Mouse (Mus musculus) lung, postnatal 0 days (tissue): ENCODE data around the gene Pbp2. TPM values are rescaled to one million over a fixed set of nuclear protein-coding genes. Genes with fewer than 3 reads are reported as not detected.

Experiments
- ATAC-seq: fragments of 200-750 bp; cut with Nextera tagmentation; 2 replicates; pipeline ENCODE4 v1.8.0; 2017; ENCODE audit warnings: moderate library complexity
- DNase-seq: peaks from one replicate; pipeline ENCODE4 v3.0.0-alpha.2; 2016; ENCODE audit warnings: low spot score
- H3K27ac ChIP-seq: fragments of 300-500 bp; sonication (generic); 2 replicates; pipeline ENCODE4 v1.5.1; 2014; ENCODE audit warnings: antibody characterized with exemption, mild to moderate bottlenecking, low read length, mixed read lengths
- H3K27me3 ChIP-seq: fragments of 300-500 bp; sonication (generic); replicated peaks from 2 replicates; pipeline ENCODE4 v1.6.1; 2014; ENCODE audit warnings: low read length, mixed read lengths; ENCODE audit not compliant: insufficient read depth
- H3K36me3 ChIP-seq: fragments of 300-500 bp; sonication (generic); 2 replicates; pipeline ENCODE4 v1.6.1; 2014; ENCODE audit warnings: low read length, mixed read lengths; ENCODE audit not compliant: insufficient read depth
- H3K4me1 ChIP-seq: fragments of 300-500 bp; sonication (generic); 2 replicates; pipeline ENCODE4 v1.6.1; 2014; ENCODE audit warnings: antibody characterized with exemption, low read depth, low read length, mixed read lengths; ENCODE audit not compliant: insufficient read depth
- H3K4me2 ChIP-seq: fragments of 300-500 bp; sonication (generic); replicated peaks from 2 replicates; pipeline ENCODE4 v1.6.1; 2014; ENCODE audit warnings: low read depth, mild to moderate bottlenecking, low read length, moderate library complexity, mixed read lengths
- H3K4me3 ChIP-seq: fragments of 300-500 bp; sonication (generic); 2 replicates; pipeline ENCODE4 v1.5.1; 2014; ENCODE audit warnings: low read depth, low read length
- H3K9ac ChIP-seq: fragments of 300-500 bp; sonication (generic); replicated peaks from 2 replicates; pipeline ENCODE4 v1.6.1; 2014; ENCODE audit warnings: low read depth, mild to moderate bottlenecking
- H3K9me3 ChIP-seq: fragments of 300-500 bp; sonication (generic); 2 replicates; pipeline ENCODE4 v1.6.1; 2016; ENCODE audit warnings: low read length, mixed read lengths
- CTCF ChIP-seq: IDR thresholded peaks from 2 replicates; pipeline ENCODE4 v1.5.1; 2016; ENCODE audit warnings: antibody characterized with exemption, mild to moderate bottlenecking
- EP300 ChIP-seq: IDR thresholded peaks from 2 replicates; pipeline ENCODE4 v1.6.1; 2016; ENCODE audit warnings: antibody characterized with exemption, mild to moderate bottlenecking, control low read depth
- WGBS: fragments of 180-500 bp; shearing (Covaris S2); extraction: QIAGEN DNeasy Blood & Tissue Kit; methylation state at CpG from one replicate; pipeline ENCODE4 v1.1.7; 2014; 5-methylcytosine and 5-hydroxymethylcytosine counted together
- polyA plus RNA-seq: library from polyadenylated mRNA; unstranded; fragments of >200 nt; fragmentation: Nextera tagmentation; extraction: Ambion mirVana; gene quantifications from 2 replicates; pipeline ENCODE4 v1.2.1, GENCODE M21; 2015

Pbp2 gene
- polyA plus RNA-seq, 1 experiment from 2014 or later = 0.42 TPM

- 59% methylated on average over 5 of the region's 5 CpGs for WGBS
- DNase-seq (peak; percentile 51), ATAC-seq (peak; percentile 35; the same call in 1 of the 2 replicates)
- Histone ChIP-seq H3K36me3 (no peaks in the 10 kb centered on the region), H3K27ac (no peak overlapping the region), H3K9me3 (no peaks in the 10 kb centered on the region), H3K4me3 (no peak overlapping the region), H3K4me2 (no peak overlapping the region), H3K9ac (no peak overlapping the region), H3K27me3 (no peaks in the 10 kb centered on the region), H3K4me1 (peaks cover 6% of the 10 kb centered on the region; the same call in 1 of the 2 replicates)
- TF ChIP-seq EP300 (peak; percentile 67), CTCF (no peak)
These were observed 1.8 kb upstream of the Pbp2 start for GRCm38 (mm10) chr6:135312038-135312437.

DNA sequence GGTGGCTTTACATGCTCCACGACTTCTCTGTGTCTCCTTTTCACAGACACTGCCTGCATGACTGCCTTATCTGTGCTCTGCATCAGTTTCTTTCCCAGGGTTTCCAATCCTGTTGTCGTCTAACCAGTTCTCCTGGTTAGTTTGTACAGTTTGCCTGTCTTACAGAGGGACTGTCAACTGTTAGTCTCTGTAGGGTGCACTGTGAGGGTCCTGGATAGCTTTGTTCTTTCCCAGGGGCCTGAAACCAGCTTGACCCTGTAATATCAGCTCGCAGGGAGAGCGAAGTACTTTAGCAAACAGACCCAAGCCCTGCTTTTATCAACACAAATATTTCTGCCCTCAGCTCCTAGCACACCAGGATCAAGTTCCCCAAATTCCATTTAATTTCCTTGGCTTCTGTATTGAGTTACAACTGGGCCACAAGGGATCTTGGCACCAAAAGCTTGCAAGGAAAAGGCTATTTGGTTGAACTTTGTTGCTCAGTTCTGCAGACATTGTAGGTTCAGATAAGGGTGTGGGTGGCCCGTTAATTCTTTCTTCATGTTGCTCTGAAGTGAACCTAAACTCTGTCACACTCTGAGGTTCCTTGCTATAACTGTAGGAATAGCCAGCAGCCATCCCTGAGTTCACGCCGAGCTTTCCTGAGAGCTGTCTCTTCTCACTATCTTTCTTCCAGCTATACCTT, 5.5 kb downstream of the Pbp2 start:
- no peak for ATAC-seq
- Histone ChIP-seq H3K27ac (peak overlapping the region; percentile 66; the same call in 1 of the 2 replicates), H3K4me1 (peaks cover 12% of the 10 kb centered on the region; the same call in 1 of the 2 replicates), H3K9me3 (no peaks in the 10 kb centered on the region), H3K4me3 (no peak overlapping the region), H3K27me3 (no peaks in the 10 kb centered on the region), H3K4me2 (no peak overlapping the region), H3K9ac (no peak overlapping the region), H3K36me3 (no peaks in the 10 kb centered on the region)
- DNase-seq = no peak
- 36% methylated on average over 7 of the region's 7 CpGs for WGBS
- TF ChIP-seq CTCF = no peak
- peak; percentile 36; the same call in 1 of the 2 replicates for TF ChIP-seq EP300

- TF ChIP-seq EP300 (peak; percentile 65), CTCF (no peak)
- H3K4me3 ChIP-seq = no peak overlapping the region
- 35% methylated on average over 10 of the region's 10 CpGs for WGBS
- no peaks in the 10 kb centered on the region for H3K27me3 ChIP-seq
- peaks cover 12% of the 10 kb centered on the region; the same call in 1 of the 2 replicates for H3K4me1 ChIP-seq
- H3K27ac ChIP-seq = no peak overlapping the region
- peak; percentile 81 for DNase-seq
- peak; percentile 61 for ATAC-seq
- H3K9ac ChIP-seq = no peak overlapping the region
- no peak overlapping the region for H3K4me2 ChIP-seq
- H3K36me3 ChIP-seq = no peaks in the 10 kb centered on the region
- H3K9me3 ChIP-seq = no peaks in the 10 kb centered on the region
These were observed 7.6 kb downstream of the Pbp2 start for GRCm38 (mm10) chr6:135302421-135303125.

DNA sequence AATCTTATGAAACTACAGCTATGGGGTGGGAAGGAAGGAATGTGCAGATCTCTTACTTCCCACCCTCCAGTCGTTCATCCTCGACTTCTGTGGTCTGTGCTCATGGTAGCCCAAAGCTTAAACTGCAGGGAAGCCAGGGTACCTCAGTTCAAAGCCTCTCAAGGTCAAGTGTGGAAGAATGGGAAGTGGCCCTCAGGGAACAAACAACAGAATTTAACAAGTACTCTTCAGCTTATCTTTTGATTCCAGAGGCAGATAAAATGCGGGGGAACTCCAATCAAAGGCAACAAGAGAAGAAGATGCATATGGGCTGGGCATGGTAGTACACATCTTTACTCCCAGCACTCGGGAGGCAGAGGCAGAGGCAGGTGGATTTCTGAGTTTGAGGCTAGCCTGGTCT, 9.7 kb downstream of the Pbp2 start:
- Histone ChIP-seq H3K36me3 (no peaks in the 10 kb centered on the region), H3K4me2 (no peak overlapping the region), H3K27ac (no peak overlapping the region), H3K4me3 (no peak overlapping the region), H3K27me3 (no peaks in the 10 kb centered on the region), H3K9me3 (no peaks in the 10 kb centered on the region), H3K9ac (no peak overlapping the region), H3K4me1 (peaks cover 18% of the 10 kb centered on the region; the same call in 1 of the 2 replicates)
- peak; percentile 71 for DNase-seq
- 54% methylated on average over 4 of the region's 4 CpGs for WGBS
- TF ChIP-seq EP300 = peak; percentile 95
- TF ChIP-seq CTCF = no peak
- peak; percentile 39 for ATAC-seq

GRCm38 (mm10) chr6:135299024-135299550, 11.1 kb downstream of the Pbp2 start:
- ATAC-seq (peak; percentile 50), DNase-seq (peak; percentile 59)
- Histone ChIP-seq H3K36me3 (no peaks in the 10 kb centered on the region), H3K9ac (no peak overlapping the region), H3K4me1 (peaks cover 10% of the 10 kb centered on the region; the same call in 1 of the 2 replicates), H3K4me3 (no peak overlapping the region), H3K9me3 (no peaks in the 10 kb centered on the region), H3K27me3 (no peaks in the 10 kb centered on the region), H3K4me2 (no peak overlapping the region), H3K27ac (peak overlapping the region; percentile 54)
- 60% methylated on average over 7 of the region's 7 CpGs for WGBS
- TF ChIP-seq CTCF (0 out of 2 replicates have a peak, but pooled peaks have one; percentile 4), EP300 (0 out of 2 replicates have a peak, but pooled peaks have one; percentile 55)

DNA sequence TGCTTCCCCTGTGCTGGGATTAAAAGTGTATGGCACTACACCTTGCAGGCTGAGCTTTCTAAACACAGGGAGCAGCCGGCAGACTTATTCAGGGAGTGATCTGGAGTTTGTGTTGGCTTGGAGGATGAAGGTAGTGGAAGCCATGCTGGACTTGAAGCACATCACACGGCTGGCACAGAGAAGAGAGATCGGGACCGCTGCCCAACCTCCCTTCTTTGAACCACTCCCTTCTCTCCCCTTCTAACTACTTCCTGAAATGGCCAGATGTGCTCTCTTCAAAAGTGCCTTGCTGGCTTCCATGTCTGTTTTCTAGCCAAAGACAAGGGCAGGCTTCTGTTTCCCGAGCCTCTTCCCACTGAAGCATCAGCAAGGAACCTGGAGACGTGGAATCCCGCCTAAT, 12.6 kb downstream of the Pbp2 start:
- Histone ChIP-seq H3K4me2 (no peak overlapping the region), H3K4me3 (no peak overlapping the region), H3K9ac (no peak overlapping the region), H3K27me3 (no peaks in the 10 kb centered on the region), H3K27ac (no peak overlapping the region), H3K4me1 (peaks cover 10% of the 10 kb centered on the region; the same call in 1 of the 2 replicates), H3K36me3 (no peaks in the 10 kb centered on the region), H3K9me3 (no peaks in the 10 kb centered on the region)
- WGBS = 70% methylated on average over 7 of the region's 7 CpGs
- TF ChIP-seq EP300 = no peak
- TF ChIP-seq CTCF = no peak
- no peak for DNase-seq
- ATAC-seq = no peak
